Mouse (Mus musculus) spleen, postnatal 14 days (tissue): ENCODE data around the gene Ccdc40.
"Not testable (repeated sequence)": the region's sequence is repeated elsewhere in the genome, so short reads cannot be mapped to it uniquely, and the experiment has no call there.

Experiments
- DNase-seq, 2 experiments: peaks; one replicate each; pipeline ENCODE4 v3.0.0; 2021 to 2022; ENCODE audit warnings: low spot score in 2 of 2

Ccdc40 gene

DNA sequence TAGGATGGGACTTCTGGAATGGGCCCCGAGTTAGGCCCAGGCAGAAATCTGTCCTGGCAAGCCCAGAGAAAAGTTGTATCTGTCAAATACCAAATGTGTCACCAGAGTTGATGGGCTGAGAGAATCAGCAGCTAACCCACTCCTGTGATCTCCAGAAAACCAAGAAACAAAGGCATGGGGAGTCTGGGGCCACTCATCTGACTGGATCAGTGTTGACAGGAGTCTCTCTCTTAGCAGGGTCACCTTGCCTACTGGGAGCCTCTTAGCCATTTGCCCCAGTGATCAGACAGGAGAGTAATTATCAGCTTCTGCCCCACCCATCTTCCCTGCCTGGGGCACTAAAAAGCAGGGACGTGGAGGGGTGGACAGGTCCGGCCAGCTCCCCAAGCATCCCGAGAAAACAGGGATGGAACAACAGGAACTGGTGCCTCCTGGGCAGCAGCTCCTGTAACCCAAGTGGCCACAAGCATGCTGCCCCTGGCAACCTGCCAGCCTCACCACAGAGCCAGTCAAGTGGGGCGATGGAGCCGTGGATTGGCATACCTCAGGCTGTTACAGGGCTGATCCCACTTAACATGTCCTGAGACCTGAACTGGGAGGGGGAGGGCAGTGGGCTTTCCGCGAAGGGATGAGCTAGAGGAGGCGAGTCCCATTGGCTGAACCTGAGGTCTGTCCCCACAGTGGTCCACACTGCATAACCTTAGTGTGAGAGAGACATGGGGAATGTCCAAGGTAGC is 57.6 kb downstream of the Ccdc40 start:
- DNase-seq: no peak

- no peak for DNase-seq
Measured at GRCm38 (mm10) chr11:119287207-119287992, 59.0 kb downstream of the Ccdc40 start.

DNA sequence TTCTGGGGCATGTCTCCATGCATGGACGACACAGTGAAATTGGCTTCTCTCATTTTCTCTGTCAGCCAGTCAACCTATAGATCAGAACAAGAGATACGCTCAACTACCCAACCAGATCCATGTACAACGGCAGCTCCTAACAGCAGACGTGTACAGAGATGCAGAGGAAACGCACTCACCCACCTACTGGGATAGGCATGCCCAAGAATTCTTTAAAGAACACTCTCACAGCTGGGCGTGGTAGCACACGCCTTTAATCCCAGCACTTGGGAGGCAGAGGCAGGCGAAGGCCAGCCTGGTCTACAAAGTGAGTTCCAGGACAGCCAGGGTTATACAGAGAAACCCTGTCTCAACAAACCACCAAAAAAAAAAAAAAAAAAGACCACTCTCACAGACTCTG is 64.5 kb downstream of the Ccdc40 start:
- DNase-seq: not testable (repeated sequence)

DNA sequence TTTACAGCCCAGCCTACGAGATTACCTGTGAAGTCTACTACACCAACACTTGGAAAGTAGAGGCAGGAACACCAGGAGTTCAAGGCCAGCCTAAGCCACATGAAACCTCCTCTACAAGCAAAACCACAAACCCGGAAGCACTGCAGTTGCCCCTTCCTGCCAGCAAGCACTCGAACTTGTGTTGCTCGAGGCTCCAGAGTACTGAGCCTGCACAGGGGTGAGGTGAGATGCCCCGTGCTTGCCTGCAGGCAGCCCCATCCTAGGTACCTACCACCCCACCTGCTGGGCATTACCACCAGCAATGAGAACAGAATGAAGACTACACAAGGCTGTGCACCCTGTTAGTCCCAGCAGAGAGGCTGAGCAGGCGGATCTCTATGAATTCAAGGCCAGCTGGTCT is 69.6 kb downstream of the Ccdc40 start:
- DNase-seq: no peak

GRCm38 (mm10) chr11:119298917-119299316 is 70.5 kb downstream of the Ccdc40 start:
- DNase-seq: no peak

DNA sequence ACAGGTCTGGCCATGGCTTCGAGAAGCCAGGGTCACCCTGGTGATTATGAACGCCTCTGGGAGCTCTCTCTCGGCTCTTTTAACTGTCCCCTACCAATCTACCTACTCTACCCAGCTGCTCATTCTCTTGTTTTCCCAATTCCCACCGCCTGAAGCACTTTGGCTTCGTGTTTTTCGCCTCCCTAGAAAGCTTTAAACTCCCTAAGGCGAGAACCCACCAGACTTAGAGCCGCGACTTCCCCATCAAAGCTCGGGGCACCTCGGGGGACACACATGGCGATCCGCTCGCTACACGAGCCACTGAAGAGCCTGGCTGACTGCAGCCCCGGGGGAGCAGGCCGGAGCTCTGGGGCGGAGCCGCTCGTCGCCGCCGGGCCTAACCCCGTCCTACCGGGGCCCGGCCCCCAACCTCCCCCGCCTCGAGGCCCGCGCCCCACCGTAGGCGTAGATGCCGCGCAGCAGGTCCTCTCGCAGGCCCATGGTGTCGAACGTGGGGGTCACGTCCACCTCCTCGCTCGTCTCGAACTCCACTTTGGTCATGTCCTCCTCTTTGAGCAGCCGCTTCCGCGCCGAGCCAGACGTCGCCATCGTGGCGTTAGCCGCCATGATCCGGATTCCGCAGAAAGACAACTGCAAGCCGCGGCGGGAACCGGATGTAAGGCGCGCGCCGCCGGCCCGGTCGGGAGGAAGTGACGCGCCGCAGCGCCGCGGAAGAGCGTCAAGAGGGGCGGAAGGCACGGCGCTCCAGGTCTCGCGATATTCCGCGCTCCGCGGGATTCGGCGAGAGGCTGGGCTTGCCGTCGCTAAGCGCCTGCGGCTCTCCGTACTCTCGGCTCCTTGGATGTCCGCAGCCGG is 71.2 kb downstream of the Ccdc40 start, which contains the start of gene Eif4a3:
Gene Eif4a3 (minus strand): TSS at position 699 of the 855 bp plus-strand sequence.
- DNase-seq: peak; percentile 95 to 97

DNA sequence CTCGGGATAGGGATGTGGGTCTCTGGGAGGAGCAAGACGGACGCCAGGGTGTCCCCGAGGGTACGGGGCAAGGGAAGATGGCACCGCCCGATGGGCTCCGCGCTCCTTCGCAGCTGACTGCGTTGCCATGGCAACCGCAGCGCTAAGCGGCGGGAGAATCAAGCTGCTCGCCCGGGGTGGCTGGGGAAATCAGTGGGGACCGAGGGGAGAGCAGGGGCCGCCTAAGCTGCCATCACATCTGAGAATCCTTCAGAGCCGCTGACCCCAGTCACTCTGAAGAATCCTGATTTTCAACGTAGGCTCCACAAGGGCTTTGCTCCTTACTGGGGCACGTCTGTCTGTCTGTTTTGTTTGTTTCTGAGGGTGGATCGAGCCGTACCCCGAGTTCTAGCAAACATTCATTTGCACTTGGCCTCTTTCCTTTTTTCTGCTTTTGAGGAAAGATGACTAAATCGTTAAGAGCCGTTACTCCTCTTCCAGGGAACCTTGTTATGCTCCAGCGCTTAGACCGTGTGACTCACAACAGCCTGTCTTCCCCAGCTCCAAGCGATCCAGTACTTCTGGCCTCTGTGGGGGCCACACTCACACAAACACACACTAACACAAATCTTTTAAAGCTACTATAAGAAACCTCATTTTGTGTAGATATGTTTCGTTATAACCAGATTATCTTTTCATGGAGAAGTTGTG is 72.0 kb downstream of the Ccdc40 start:
- no peak for DNase-seq

GRCm38 (mm10) chr11:119300986-119301385 is 72.6 kb downstream of the Ccdc40 start:
- no peak for DNase-seq

DNA sequence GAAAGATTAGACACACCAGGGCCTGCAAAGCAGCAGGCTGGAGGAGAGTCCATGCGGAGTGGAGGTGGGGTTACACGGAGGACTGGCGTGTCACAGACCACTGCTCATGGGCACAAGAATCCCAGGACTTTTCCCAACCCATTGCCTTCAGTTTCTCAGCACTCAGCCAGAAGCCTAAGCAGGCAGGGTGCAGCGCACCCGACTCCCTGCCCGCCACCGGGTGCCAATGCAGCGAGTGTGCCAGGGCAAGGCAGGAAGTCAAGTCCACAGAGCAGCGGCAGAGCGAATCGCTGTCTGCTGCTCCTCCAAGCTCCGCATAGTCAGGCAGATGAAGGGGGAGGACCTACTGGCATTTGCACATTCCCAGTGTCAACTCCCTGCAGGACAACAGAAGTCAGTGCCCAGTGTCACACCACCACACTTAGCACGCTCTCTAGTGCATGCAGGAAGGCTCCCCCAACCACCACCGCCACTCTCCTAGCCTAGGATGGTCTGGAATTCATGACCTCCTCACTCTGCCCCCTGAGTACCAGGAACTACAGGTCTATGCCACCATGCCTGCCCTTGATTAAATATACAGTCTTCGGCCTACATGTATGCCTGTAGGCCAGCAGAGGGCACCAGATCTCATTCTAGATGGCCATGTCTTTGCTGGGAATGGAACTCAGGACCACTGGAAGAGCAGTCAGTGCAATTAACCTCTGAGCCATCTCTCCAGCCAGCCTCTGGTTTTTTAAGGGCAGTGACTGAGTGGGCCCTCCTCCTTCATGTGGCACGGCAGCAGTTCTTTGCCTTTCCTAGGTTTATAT is 76.7 kb downstream of the Ccdc40 start:
- DNase-seq: peak in 1 of 2 experiments; percentile 30

DNA sequence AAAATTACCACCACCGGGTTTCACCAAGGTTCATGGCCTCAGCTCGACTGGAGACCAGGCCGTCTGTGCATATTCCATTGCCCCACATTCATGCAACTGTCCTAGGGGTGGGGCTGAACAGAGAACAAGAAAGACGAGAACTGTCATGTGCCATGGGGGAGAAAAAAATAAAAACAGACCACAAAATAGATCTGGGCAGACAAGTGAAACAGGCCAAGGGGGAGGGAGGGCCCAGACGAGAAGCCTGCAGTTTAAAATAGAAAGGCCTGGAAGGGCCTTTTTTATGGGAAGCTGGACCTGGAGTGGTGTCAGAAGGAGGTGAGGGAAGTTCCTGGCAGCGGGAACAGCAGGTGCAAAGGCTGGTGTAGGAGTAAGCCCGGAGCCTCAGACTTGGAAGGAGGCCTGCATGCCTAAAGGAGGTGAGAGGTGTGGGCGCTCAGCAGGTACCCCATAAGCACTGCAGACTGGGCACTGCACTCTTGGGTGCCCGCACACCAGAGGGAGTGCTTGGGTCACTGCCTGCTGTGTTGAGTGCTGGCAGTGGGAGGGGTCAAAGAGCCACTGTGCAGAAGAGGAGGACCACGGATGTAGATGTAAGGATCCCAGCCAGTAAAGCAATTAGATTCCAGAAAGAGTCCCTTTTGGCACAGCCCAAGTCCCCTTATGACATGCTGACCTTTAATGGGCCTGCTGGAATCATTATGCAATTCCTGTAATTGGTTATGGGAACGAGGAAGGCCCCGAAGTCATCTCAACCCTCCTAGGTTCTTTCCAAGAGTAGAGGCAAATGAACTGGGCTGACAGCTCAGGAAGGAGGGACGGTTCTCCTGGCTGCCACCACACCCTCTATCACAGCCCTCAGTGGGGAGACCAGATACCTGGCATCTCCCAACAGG is 78.6 kb downstream of the Ccdc40 start:
- no peak for DNase-seq

GRCm38 (mm10) chr11:119307658-119307867 is 79.2 kb downstream of the Ccdc40 start, which contains the start of gene Card14:
Card14 (plus strand) TSS chr11:119307768.
- no peak for DNase-seq

DNA sequence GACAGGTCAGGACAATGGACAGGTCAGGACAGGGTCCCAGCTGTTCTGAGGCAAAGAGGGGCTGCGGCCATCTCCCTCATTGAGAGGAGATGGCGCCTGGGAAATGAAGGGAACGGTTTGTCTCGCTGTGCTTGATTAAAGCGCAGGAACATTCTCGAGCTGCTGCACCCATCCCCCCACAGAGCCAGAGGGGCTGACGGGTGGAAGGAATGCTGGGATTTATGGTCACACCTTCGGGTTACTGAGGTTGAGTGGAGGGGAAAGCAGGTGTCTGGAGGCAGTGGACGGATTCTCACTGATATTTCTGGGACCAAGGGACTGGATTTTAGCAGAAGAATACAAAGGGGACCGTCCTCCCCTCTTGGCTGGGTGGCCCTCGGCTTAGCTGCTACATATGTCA is 79.5 kb downstream of the Ccdc40 start:
- DNase-seq: no peak

GRCm38 (mm10) chr11:119310621-119311020 is 82.2 kb downstream of the Ccdc40 start:
- no peak for DNase-seq

DNA sequence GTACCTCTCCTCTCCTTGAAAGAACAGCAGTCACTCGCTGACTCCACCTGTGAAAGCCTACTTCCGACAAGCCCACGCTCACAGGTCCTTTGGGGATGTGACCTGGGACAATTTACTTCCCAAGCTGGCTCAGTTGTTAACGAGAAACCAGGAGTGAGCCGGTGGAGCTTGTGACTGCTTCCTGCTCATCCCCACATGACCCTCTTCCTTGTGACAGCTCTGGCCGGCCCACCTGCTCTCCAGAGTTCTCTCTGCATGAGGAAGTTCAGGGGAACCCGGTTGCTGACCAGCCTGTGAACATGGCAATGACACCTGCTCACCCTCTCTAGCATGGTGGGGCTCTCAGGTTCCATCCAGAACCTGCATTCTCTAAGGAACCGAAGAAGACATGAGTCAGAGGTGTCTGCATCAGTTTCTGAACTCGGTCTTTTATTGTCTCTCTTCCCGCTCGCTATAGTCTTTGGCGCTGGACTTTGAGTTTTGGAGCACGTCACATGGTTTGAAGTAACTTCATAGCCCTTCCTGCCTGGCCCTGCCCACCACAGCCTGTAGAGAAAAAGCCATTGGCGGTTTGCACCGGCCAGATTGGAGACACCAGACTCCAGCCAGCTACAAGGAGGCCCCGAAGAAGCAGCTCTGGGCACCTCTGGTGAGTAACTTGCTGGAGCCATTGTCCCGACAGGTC is 86.0 kb downstream of the Ccdc40 start:
- no peak for DNase-seq
